Mouse (Mus musculus): ENCODE measurements at regions not wholly inside any gene's neighbourhood (a gene's known extent, or its start where the extent isn't known, plus 50 kb on each side); places are given as distances from the start of the nearest gene placed in this dataset.

- no peak for TF ChIP-seq CTCF (IDR thresholded peaks at IDR 0.05; ENCODE audit: low read depth, low read length)
- TF ChIP-seq POLR2A (IDR thresholded peaks at IDR 0.05; ENCODE audit: extremely low read depth, insufficient read depth, low read length): no peak
These were observed 66.6 kb upstream of the Tmprss2 start for GRCm38 (mm10) chr16:97677621-97678020.

Measured in liver, adult 2 months (tissue).